Mouse (Mus musculus): ENCODE results near the gene St6galnac3.

St6galnac3 gene

DNA sequence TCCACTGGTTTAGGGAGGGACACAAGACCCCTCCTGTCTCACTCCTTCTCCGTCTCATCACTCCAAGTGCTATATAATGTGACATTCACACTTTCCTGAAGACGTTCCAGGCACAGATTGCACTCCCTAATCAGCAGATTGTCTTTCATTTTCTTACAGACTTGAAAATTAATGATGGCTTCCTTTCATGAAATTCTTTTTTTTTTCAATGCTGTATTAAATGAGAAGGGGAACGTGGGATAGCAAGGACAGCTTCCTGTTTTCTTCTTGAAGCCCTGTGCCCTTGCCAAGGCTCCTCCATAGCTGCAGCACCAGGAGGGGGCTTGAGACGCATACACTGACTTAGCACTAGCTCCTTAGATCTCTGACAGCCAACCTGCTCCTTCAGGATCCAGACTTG, 188.7 kb downstream of the St6galnac3 start:
- in situ Hi-C loops (cut with MboI, MseI): no loop called here

DNA sequence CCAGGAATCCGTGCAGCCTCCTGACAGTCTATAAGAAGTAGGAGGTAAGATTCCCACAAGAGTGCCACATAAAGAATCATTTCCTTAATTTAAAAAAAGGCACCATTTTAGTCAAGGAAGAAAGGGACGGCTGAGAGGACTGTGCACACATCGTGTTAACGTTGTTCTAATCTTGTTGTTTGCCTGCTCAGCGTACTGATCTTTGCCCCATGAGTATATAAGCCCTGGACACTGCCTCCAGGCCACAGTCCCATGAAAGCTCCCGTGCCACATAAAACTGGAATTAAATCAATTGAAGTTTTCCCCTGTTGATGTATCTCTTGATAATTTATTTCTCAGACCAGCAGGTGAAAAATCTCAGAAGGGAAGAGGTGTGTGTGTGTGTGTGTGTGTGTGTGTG, 195.8 kb downstream of the St6galnac3 start:
- in situ Hi-C loops (cut with MboI, MseI): no loop called here

DNA sequence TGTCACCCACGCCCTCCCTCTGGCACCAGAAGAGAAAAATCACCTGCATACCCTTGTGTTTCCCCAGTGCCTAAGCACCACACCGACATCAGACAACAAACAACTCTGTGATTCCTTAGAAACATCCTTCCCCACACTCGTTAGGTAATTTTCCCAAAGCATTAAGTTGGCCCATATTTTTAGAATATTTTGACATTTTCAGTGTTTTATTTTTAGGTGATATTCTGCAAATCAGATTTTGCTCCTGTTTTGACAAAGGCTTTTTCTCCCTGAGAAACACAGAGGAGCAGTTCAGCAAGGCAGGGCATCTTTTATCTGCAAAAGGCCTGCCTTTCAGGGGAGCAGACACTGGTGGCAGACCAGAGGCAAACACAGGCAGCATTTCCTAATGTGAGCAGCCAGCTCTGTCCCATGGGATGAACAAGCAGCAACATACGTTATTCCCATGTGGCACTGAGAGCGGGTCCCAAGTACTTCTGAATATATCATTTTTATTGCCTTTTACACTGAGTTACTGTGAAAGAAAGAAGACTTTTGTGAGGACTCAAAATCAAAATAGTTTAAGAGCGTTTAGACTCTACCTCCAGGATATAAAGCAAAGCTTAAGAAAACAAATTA, 199.7 kb downstream of the St6galnac3 start:
- in situ Hi-C loops (cut with MboI, MseI): no loop called here

DNA sequence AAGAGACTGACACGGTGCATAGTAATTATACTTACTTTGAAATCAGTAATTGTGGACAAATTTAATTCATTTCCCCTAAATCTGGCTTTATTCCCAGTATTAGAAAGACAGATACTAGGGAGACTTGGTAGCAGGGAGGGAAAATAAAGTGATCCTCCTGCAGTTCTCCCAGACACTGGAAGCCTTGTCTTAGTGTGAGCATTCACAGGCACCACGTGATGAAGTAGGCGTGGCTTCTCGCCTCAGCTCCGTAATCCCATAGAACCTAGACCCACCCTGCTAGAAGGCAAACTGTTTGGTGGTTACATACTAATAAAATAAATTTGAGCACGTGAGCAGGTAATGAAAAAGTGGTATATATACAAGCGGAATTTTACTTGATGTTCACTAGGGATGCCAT, 208.1 kb downstream of the St6galnac3 start:
- in situ Hi-C loops (cut with MboI, MseI): no loop called here

DNA sequence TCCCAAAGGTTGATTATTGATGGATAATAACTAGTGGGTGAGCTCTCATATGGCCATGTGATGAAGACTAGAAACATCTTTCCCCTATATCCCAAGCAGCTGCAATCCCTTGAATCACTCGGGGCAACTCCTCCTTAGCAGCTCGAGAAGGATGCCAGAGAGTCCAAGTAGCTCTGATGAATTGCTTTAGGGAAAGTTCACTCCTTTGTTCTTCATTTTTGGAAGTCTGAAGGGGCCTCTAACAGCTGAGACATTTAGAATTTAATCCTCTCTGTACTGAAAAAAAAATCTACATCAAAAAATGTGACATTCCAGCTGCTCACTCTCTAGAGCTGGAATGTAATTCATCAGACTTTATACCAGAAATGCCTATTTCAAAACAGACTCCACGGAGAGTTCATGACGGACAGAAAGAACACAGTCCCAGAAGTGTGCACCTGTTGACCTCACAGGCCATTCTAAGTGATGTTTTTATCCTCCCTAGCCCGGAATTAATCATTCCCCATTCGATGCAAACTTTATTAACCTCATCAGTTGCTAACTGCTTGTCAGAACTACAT, 211.4 kb downstream of the St6galnac3 start:
- in situ Hi-C loops (cut with MboI, MseI): no loop called here

DNA sequence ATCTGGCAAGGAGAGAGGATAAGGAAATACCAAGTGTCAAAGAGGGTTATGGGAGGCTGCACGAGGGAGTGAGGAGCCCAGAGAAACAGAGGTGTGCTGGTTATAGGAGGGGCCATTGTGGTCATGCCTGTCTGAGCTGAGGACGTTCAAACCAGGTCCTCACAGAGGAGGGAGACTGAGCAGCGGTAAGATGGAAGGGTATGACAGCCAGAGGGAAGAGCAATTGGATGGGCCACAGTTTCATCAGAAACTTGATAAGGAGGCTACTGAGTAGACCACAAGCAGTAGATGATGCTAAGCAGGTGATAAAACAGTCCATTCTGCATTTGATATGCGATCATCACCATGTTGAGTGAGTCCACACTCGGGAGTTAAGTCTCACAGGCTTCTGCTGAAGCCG, 212.4 kb downstream of the St6galnac3 start:
- in situ Hi-C loops (cut with MboI, MseI): no loop called here

DNA sequence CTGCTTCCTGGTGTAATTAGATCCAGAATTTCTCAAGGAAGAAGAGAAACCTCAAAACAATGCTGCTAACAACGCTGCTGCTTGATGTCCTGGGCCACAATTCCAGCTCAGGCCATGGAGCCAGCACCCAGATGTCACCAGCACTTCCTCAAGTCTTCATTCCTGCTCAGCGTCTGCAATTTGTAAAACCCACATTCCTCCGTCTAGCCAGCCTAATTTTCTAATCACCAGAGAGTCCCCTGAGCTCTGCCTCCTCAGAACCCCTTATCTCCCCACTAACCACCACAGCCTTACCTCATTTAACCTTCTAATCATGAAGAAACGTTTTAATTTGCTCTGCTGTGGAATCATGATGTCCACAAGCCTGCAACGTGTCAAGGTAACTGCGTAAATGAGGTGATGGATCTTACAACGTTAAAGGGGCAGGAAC, 213.8 kb downstream of the St6galnac3 start:
- in situ Hi-C loops (cut with MboI, MseI): no loop called here

DNA sequence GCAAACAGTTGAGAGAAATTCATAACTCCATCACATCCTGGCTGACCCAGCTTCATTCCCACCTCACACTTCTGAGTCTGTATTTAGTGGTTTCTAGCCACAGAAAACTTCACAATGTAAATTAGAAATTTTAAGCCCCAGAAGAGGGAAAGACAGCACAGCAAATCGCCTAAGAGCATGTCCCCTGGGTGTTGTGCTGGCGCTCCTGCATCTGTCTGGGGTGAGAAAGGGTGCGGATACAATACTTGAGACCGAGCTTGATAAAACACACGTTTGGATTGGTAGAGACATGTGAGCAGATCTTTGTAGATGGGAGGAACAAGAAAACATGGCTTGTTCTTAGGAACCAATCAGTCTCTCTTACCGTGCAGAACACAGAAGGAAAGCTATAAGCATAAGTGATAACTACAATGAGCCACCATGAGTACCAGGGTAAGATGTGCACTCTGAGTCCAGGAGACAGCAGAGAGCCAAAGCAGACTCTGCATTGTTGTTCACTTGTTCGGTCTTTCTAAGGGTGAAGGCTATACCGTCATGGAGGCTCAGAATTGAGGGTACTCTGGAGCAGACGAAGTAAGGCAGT, 214.8 kb downstream of the St6galnac3 start:
- in situ Hi-C loops (cut with MboI, MseI): no loop called here

DNA sequence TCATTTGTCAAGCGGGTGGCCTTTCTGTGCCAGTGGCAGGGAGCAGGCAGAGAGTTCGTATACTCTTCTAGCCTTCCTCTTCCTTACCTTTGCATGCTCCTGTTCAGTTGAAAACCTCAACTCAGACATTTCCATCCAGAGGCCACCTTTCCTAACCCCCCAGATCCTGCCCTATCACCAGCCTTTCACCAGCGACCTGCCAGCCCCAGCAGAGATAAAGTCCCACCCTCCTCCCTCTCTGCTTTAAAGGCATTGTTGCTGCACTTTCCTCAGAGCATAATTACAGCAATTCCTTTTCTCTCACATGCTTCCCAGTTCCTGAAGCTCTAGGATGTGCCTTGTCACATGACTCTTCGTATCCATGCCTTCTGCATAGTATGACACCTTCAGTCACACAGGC, 215.3 kb downstream of the St6galnac3 start:
- in situ Hi-C loops (cut with MboI, MseI): no loop called here

DNA sequence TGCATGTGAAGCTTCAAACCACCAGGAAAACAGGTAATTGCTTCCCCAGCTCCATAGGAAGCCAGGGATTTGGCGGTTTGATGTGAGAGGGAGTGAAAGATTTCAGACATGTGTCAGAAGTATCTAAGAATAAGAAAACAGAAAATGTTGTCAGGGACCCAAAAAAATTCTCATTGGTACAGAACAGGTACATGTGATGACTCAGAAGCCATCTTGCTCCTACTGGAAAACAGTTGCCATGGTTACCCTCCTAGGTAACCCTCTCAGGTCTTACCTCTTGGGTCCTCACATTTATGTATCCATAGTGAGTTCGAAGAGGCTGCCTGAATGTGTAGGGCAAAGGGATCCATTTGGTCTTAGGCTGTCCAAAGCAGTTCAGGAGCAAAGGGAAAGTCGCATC, 215.9 kb downstream of the St6galnac3 start:
- in situ Hi-C loops (cut with MboI, MseI): no loop called here

DNA sequence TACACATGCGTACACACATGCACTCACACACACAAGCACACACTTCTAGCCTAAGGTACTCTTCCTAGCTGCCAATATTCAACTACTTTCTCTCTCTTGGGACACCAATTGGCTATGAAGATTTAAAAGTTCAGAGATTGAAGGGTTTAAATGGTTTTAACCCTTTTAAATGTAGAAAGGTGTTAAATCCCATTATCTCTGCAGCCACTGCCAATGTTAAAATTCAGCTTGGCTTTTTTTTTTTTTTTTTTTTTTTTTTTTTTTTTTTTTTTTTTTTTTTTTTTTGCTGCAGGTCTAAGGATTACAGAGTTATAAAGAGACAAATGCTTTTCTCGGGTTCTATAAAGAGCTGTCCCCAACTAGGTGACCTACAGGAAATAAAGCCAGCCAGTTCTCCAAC, 216.4 kb downstream of the St6galnac3 start:
- in situ Hi-C loops (cut with MboI, MseI): no loop called here

DNA sequence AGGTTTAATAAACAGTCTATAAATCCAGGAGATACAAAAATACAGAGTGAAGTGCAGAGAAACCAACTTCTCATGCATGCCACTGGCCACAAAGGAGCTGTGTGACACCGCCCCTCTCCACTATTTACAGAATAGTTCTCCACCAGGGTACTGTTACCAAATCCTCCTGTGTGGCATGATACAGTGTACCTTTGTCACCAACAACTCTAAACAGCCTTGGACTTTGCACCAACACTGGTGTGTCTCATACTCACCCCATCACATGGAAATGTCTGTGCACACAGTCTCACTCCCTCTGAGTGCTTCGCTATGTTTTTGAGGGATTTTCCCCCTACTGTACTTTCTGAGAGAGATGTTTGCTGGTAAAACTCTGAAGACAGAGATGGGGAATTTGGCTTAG, 217.4 kb downstream of the St6galnac3 start:
- in situ Hi-C loops (cut with MboI, MseI): no loop called here

DNA sequence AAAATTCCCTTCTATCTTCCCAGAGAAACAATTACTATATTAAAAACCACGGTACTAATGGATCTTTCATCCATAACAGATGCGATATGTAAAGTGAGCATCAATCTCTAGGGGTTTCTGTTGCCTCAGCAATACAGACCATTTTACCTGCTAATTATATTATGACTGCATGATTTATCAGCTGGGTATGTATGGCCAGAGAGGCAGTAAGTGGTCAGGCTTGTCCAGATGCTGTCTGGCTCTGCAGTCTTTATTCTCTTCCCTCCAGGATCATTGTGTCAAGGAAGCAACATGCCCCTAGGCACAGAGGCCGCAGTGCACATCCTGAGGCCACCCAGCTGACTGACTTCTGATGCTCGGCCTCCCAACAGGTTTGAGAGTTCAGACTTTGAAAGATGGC, 222.5 kb downstream of the St6galnac3 start:
- in situ Hi-C loops (cut with MboI, MseI): loop anchor here in 1 of 2 experiments (5.0 kb wide), 1 partner anchor 710 kb away; no protein-coding TSS in a partner anchor

DNA sequence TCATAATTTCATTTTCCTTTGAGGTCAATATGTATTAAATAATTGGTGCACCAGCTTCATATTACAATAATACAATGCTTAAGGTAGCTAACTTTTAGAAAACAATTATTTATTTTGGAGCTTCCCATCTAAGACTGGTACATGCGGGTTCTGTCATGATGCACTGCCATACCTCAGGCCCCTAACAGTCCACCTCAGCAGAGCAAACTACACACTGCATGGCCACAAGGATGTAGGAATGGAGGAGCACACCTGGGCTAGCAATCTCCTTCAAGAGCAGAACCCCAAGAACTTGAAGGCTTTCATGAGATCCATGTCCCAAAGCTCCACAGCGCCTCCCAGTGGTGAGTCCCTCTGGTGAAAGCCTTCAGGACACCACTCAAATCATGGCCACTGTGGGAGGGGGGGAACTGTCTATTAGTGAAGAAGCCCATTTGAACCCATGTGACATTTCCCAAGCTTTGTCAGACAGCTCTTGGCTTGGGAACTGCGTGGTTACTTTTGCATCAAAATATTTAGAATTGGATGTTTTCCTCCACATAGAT, 223.6 kb downstream of the St6galnac3 start:
- in situ Hi-C loops (cut with MboI, MseI): loop anchor here in 1 of 2 experiments (5.0 kb wide), 1 partner anchor 709 kb away; no protein-coding TSS in a partner anchor

DNA sequence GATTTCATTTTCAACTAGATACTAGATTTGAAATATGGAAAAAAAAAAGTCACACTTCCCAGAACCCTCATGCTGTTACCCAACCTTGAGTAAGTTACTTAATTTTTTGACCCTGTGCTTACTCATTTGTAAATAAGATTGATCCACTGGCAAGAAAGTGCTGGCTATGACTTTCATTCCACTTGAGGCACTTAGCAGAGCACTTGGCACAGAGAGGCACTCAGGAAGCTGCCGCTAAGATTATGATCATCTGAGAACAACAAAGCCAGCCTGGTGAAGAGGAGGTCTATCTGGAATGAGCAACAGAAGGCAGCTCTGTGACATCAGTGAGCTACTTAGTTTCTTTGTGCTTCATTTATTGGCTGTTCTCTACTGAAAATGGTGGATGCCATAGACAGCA, 232.0 kb downstream of the St6galnac3 start:
- in situ Hi-C loops (cut with MboI, MseI): no loop called here

DNA sequence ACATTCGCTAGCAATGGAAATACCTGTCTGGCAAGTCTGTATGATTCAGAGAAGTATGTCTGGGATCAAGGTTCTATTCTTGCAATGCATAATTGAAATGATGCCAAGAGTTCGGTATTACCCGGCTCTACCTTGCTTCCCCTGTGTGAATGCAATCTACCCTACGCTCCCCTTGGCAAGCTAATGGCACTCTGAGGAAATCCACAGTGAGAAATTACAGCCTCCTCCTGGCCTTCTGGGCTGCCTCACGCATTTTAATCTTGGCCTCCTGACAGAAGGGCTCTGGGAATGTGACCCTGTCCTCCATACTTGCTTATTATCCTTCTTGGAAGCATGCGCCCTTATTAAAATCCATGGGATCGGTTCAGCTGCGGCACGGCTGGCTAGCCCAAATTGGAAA, 235.3 kb downstream of the St6galnac3 start:
- in situ Hi-C loops (cut with MboI, MseI): no loop called here

DNA sequence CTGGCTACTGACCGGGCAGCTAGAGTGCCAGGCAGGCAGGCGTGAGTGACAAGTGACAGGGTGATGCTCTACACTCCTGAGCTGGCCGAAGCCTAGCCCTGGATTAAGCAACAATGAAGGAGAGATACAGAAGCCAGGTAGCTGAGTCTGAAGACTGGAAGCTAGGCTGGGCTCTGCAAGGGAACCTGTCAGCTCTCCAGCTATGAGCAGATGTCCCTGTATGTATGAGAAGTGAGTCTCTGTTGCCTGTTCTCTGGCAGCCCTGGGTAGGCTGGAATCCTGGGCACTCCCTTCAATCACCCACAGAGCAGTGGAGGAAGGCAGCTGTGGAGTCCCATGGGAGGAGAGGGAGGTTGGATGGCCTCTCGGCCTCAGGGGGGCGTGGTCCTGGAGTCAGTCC, 236.0 kb downstream of the St6galnac3 start:
- in situ Hi-C loops (cut with MboI, MseI): no loop called here

DNA sequence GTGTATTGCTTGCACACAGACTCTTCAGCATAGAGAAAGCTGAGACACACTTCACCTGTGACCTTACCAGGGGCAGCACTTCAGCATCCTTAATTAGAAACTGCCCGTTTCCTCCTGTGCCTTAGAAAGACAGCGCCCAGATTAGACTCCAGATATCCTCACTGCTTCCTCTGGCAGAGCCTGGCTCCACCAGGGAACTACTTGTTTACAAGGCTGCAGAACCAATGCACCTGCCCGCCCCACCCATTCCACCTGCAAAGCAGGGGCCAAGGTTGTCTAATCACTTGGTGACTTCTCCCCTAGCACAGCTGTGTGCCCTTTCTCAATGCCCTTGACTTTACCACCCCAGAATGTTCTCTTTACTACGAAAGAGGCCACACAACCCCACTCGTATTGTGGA, 239.8 kb downstream of the St6galnac3 start:
- in situ Hi-C loops (cut with MboI, MseI): no loop called here

DNA sequence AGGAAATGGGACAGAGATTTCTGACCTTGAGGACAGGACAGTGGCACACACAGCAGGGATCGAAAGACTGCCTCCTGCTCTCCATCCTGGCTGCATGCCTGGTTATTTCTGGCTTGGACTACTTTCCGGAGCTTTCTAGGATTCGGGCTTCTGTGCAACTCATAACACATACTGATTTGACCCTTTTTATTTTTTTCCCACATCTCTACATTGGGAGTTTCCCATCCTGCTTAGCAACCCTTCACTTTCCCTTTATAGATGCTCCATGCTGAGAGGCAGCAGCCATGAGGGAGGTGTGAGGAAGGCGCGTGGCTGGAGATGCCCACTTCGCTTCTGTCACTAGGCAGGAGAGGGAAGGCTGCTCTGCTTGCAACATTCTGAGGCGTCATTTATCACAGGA, 240.3 kb downstream of the St6galnac3 start:
- in situ Hi-C loops (cut with MboI, MseI): no loop called here

DNA sequence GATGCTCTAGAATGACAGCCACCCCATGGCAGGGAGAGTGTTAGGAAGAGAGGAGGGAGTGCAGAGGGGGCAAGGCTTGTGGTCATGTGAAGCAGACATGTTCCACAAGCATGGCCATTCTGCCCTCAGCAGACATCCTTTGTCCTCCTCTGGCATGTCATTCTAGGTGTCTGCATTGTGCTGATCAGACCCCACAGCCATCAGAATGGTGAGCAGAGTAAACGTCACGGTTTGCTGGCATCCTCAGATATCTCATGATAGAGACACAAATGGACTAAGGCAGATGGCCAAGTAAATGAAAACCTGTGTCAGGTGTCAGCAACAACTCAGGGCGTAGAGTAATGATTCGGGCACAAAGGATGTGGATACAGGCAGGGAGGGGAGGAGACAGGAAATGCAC, 241.3 kb downstream of the St6galnac3 start:
- in situ Hi-C loops (cut with MboI, MseI): no loop called here

DNA sequence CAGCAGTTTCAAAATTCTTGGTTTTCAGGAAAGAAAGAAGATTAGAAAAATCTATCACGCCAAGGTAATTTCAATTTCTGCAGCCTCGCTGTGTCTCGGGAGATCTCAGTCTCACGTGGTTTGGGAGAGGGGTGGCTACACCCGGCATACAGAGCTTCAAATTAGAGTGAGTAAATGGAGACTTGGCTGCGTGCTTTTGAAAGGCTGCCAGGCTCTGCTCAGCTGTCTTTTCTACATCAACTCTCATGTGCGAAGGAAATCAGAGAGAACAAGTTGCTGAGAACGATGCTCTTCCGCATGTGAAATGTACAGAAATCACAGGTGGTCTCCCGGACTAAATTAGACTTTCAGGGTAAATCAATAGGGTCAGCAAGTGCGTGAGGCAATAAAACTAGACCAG, 242.9 kb downstream of the St6galnac3 start:
- in situ Hi-C loops (cut with MboI, MseI): no loop called here

DNA sequence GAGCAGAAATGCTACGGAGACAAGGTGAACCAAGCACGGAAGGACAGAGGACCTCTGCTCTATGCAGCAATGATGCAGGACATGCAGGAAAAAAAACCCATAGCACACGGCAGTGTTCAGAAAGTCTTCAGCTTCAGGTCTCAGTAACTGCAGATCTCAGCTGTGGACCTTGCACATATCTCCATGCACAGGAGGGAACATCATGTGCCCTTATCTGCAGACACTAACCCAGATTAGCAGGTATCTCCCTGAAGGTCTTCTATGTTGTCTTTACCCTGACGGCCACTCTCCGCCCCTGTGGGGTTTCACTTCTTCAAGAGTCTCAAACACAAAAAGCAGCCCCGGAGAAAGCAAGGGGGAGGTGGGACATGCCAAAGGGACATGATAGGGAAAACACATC, 244.0 kb downstream of the St6galnac3 start:
- in situ Hi-C loops (cut with MboI, MseI): no loop called here

DNA sequence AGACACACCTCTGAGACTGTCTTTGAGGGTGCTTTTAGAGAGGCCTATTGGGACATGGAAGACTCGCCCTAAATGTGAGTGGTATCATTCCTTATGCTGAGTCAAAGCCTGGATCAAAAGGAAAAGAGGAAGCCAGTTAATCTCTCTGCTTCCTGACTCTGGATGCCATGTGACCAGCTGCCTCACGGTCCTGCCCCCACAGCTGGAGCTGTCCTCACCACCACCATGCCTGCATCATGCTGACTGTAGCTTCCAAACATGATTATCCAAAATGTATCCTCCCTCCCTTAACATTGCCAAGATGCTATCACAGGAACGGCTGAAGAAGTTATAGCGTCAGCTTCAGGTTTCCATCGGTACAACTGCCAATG, 244.4 kb downstream of the St6galnac3 start:
- in situ Hi-C loops (cut with MboI, MseI): no loop called here

Measured in T-helper 17 cell (primary cell).